Mouse (Mus musculus): ENCODE results near the gene Ppt2. TPM values are rescaled to one million over a fixed set of nuclear protein-coding genes. Genes with fewer than 3 reads are reported as not detected.

The Ppt2 gene
- polyA plus RNA-seq, 1 experiment = 20.2 TPM

GRCm38 (mm10) chr17:34637459-34637858, 9.1 kb upstream of the Ppt2 start:
- H3K4me1 ChIP-seq (ENCODE audit: control insufficient read depth, insufficient read depth, low read length) = peaks cover 7% of the 10 kb centered on the region
- no peak overlapping the region for H3K27ac ChIP-seq (ENCODE audit: control insufficient read depth, insufficient read depth, low read depth, low read length)
- no peaks in the 10 kb centered on the region for H3K27me3 ChIP-seq (ENCODE audit: control insufficient read depth, insufficient read depth, low read length)
- peak overlapping the region; percentile 41 for H3K4me3 ChIP-seq (ENCODE audit: control insufficient read depth, low read depth, low read length)
- TF ChIP-seq POLR2A (IDR thresholded peaks at IDR 0.05; ENCODE audit: control insufficient read depth, low read depth, low read length) (no peak), CTCF (IDR thresholded peaks at IDR 0.05; ENCODE audit: control insufficient read depth, insufficient read depth, insufficient replicate concordance, low read depth, low read length) (no peak)
- H3K36me3 ChIP-seq (ENCODE audit: control insufficient read depth, insufficient read depth, low read length) = no peaks in the 10 kb centered on the region

GRCm38 (mm10) chr17:34635671-34636070, 7.4 kb upstream of the Ppt2 start:
- Histone ChIP-seq H3K27me3 (ENCODE audit: control insufficient read depth, insufficient read depth, low read length) (peaks cover 3% of the 10 kb centered on the region; the same call in 1 of the 2 replicates), H3K4me1 (ENCODE audit: control insufficient read depth, insufficient read depth, low read length) (peaks cover 21% of the 10 kb centered on the region), H3K36me3 (ENCODE audit: control insufficient read depth, insufficient read depth, low read length) (no peaks in the 10 kb centered on the region), H3K27ac (ENCODE audit: control insufficient read depth, insufficient read depth, low read depth, low read length) (no peak overlapping the region), H3K4me3 (ENCODE audit: control insufficient read depth, low read depth, low read length) (no peak overlapping the region)
- no peak for TF ChIP-seq CTCF (IDR thresholded peaks at IDR 0.05; ENCODE audit: control insufficient read depth, insufficient read depth, insufficient replicate concordance, low read depth, low read length)
- no peak for TF ChIP-seq POLR2A (IDR thresholded peaks at IDR 0.05; ENCODE audit: control insufficient read depth, low read depth, low read length)

- TF ChIP-seq POLR2A (IDR thresholded peaks at IDR 0.05; ENCODE audit: control insufficient read depth, low read depth, low read length) (no peak), CTCF (IDR thresholded peaks at IDR 0.05; ENCODE audit: control insufficient read depth, insufficient read depth, insufficient replicate concordance, low read depth, low read length) (no peak)
- peaks cover 36% of the 10 kb centered on the region for H3K4me1 ChIP-seq (ENCODE audit: control insufficient read depth, insufficient read depth, low read length)
- peak overlapping the region; percentile 71 for H3K4me3 ChIP-seq (ENCODE audit: control insufficient read depth, low read depth, low read length)
- no peak overlapping the region for H3K27ac ChIP-seq (ENCODE audit: control insufficient read depth, insufficient read depth, low read depth, low read length)
- H3K27me3 ChIP-seq (ENCODE audit: control insufficient read depth, insufficient read depth, low read length) = peaks cover 5% of the 10 kb centered on the region; the same call in 1 of the 2 replicates
- H3K36me3 ChIP-seq (ENCODE audit: control insufficient read depth, insufficient read depth, low read length) = no peaks in the 10 kb centered on the region
Observed at GRCm38 (mm10) chr17:34632261-34632691, 4.0 kb upstream of the Ppt2 start.

- Histone ChIP-seq H3K4me1 (ENCODE audit: control insufficient read depth, insufficient read depth, low read length) (peaks cover 39% of the 10 kb centered on the region), H3K4me3 (ENCODE audit: control insufficient read depth, low read depth, low read length) (peak overlapping the region; percentile 79), H3K27me3 (ENCODE audit: control insufficient read depth, insufficient read depth, low read length) (peaks cover 5% of the 10 kb centered on the region; the same call in 1 of the 2 replicates), H3K27ac (ENCODE audit: control insufficient read depth, insufficient read depth, low read depth, low read length) (no peak overlapping the region), H3K36me3 (ENCODE audit: control insufficient read depth, insufficient read depth, low read length) (no peaks in the 10 kb centered on the region)
- no peak for TF ChIP-seq POLR2A (IDR thresholded peaks at IDR 0.05; ENCODE audit: control insufficient read depth, low read depth, low read length)
Observed at GRCm38 (mm10) chr17:34631647-34632046, 3.3 kb upstream of the Ppt2 start.

- Histone ChIP-seq H3K27ac (ENCODE audit: control insufficient read depth, insufficient read depth, low read depth, low read length) (no peak overlapping the region), H3K4me3 (ENCODE audit: control insufficient read depth, low read depth, low read length) (peak overlapping the region; percentile 79), H3K27me3 (ENCODE audit: control insufficient read depth, insufficient read depth, low read length) (peaks cover 5% of the 10 kb centered on the region; the same call in 1 of the 2 replicates), H3K36me3 (ENCODE audit: control insufficient read depth, insufficient read depth, low read length) (no peaks in the 10 kb centered on the region), H3K4me1 (ENCODE audit: control insufficient read depth, insufficient read depth, low read length) (peaks cover 47% of the 10 kb centered on the region)
- TF ChIP-seq POLR2A (IDR thresholded peaks at IDR 0.05; ENCODE audit: control insufficient read depth, low read depth, low read length) (no peak), CTCF (IDR thresholded peaks at IDR 0.05; ENCODE audit: control insufficient read depth, insufficient read depth, insufficient replicate concordance, low read depth, low read length) (no peak)
Observed at GRCm38 (mm10) chr17:34630761-34631301, 2.5 kb upstream of the Ppt2 start.

GRCm38 (mm10) chr17:34629796-34630603, 1.7 kb upstream of the Ppt2 start:
- Histone ChIP-seq H3K4me3 (ENCODE audit: control insufficient read depth, low read depth, low read length) (peak overlapping the region; percentile 50), H3K4me1 (ENCODE audit: control insufficient read depth, insufficient read depth, low read length) (peaks cover 51% of the 10 kb centered on the region), H3K36me3 (ENCODE audit: control insufficient read depth, insufficient read depth, low read length) (no peaks in the 10 kb centered on the region), H3K27me3 (ENCODE audit: control insufficient read depth, insufficient read depth, low read length) (peaks cover 5% of the 10 kb centered on the region; the same call in 1 of the 2 replicates), H3K27ac (ENCODE audit: control insufficient read depth, insufficient read depth, low read depth, low read length) (no peak overlapping the region)
- no peak for TF ChIP-seq POLR2A (IDR thresholded peaks at IDR 0.05; ENCODE audit: control insufficient read depth, low read depth, low read length)
- no peak for TF ChIP-seq CTCF (IDR thresholded peaks at IDR 0.05; ENCODE audit: control insufficient read depth, insufficient read depth, insufficient replicate concordance, low read depth, low read length)

GRCm38 (mm10) chr17:34629221-34629751, 976 bp upstream of the Ppt2 start, which contains the start of gene Prrt1:
Gene Prrt1, plus strand, starts transcription at chr17:34629533.
- peaks cover 51% of the 10 kb centered on the region for H3K4me1 ChIP-seq (ENCODE audit: control insufficient read depth, insufficient read depth, low read length)
- peak within 1 kb of the TSS; percentile 92; the same call in 1 of the 2 replicates for H3K27ac ChIP-seq (ENCODE audit: control insufficient read depth, insufficient read depth, low read depth, low read length)
- H3K4me3 ChIP-seq (ENCODE audit: control insufficient read depth, low read depth, low read length) = peak within 1 kb of the TSS; percentile 94
- no peaks in the 10 kb centered on the region for H3K36me3 ChIP-seq (ENCODE audit: control insufficient read depth, insufficient read depth, low read length)
- TF ChIP-seq POLR2A (IDR thresholded peaks at IDR 0.05; ENCODE audit: control insufficient read depth, low read depth, low read length) = no peak
- no peak for TF ChIP-seq CTCF (IDR thresholded peaks at IDR 0.05; ENCODE audit: control insufficient read depth, insufficient read depth, insufficient replicate concordance, low read depth, low read length)
- H3K27me3 ChIP-seq (ENCODE audit: control insufficient read depth, insufficient read depth, low read length) = peaks cover 5% of the 10 kb centered on the region; the same call in 1 of the 2 replicates

Data from testis, adult 2 months (tissue).